ENCODE assay signal across 26 mouse cellular contexts in genomic region chr19:24708032-24708431, GRCm38 (mm10). TPM values are rescaled to one million over a fixed set of nuclear protein-coding genes. Genes with fewer than 3 reads are reported as not detected.
DNase-seq lines count a peak whose midpoint lies in the region; ATAC-seq and TF ChIP-seq lines count a peak whose summit lies in the region.
"Had no signal": no experiment of that assay in that cellular context is flagged by ENCODE, and none has a peak within 500 bp of the region (broad histone marks: within the 10 kb centered on the region; RNA-seq: fewer than 3 reads in every experiment).

No protein-coding gene starts in this region.

- no peak overlapping the region for H3K9ac ChIP-seq in heart, embryonic 11.5 days (ENCODE audit: low read depth, low read length)
- no peak overlapping the region for H3K9ac ChIP-seq in heart, embryonic 16.5 days (ENCODE audit: low read length)
- H3K9ac ChIP-seq: forebrain, embryonic 12.5 days; hindbrain, embryonic 12.5 days; kidney, embryonic 15.5 days; limb, embryonic 13.5 days; liver, embryonic 13.5 days had no signal

- H3K4me3 ChIP-seq in layer of hippocampus, adult 2 months, result no peak overlapping the region
- no peak overlapping the region for H3K4me3 ChIP-seq in heart, embryonic 11.5 days (ENCODE audit: low read depth, low read length)
- no peak overlapping the region for H3K4me3 ChIP-seq in heart, embryonic 16.5 days (ENCODE audit: low read length)
- H3K4me3 ChIP-seq: forebrain, embryonic 12.5 days; hindbrain, embryonic 12.5 days; kidney, embryonic 15.5 days; limb, embryonic 13.5 days; liver, embryonic 13.5 days had no signal

- H3K4me2 ChIP-seq in heart, embryonic 11.5 days, result no peak overlapping the region
- peak overlapping the region; percentile 25; the same call in 1 of the 2 replicates for H3K4me2 ChIP-seq in heart, embryonic 16.5 days (ENCODE audit: low read depth, low read length)
- H3K4me2 ChIP-seq: forebrain, embryonic 12.5 days; hindbrain, embryonic 12.5 days; kidney, embryonic 15.5 days; limb, embryonic 13.5 days; liver, embryonic 13.5 days had no signal

- H3K36me3 ChIP-seq in heart, embryonic 11.5 days (ENCODE audit: control insufficient read depth, insufficient read depth, low read length), result no peaks in the 10 kb centered on the region
- no peaks in the 10 kb centered on the region for H3K36me3 ChIP-seq in heart, embryonic 16.5 days (ENCODE audit: control insufficient read depth, insufficient read depth)
- H3K36me3 ChIP-seq: forebrain, embryonic 12.5 days; hindbrain, embryonic 12.5 days; kidney, embryonic 15.5 days; limb, embryonic 13.5 days; liver, embryonic 13.5 days had no signal

- TF ChIP-seq CTCF in layer of hippocampus, adult 2 months (conservative IDR thresholded peaks at IDR 0.05), result no peak

- ATAC-seq in heart, embryonic 11.5 days (replicated peaks; ENCODE audit: insufficient number of reproducible peaks, low FRiP score, low TSS enrichment), result no peak
- ATAC-seq in heart, embryonic 16.5 days (replicated peaks; ENCODE audit: extremely low read depth, insufficient read depth, low FRiP score), result peak; percentile 83

- peaks cover 18% of the 10 kb centered on the region for H3K4me1 ChIP-seq in heart, embryonic 11.5 days (ENCODE audit: control insufficient read depth, insufficient read depth, low read length)
- H3K4me1 ChIP-seq in heart, embryonic 16.5 days (ENCODE audit: control insufficient read depth, insufficient read depth, low read length), result peaks cover 28% of the 10 kb centered on the region
- H3K4me1 ChIP-seq: forebrain, embryonic 12.5 days; hindbrain, embryonic 12.5 days; liver, embryonic 13.5 days had no signal

- DNase-seq in layer of hippocampus, adult 2 months (ENCODE audit: low spot score in 2 of 2), result no peak
- DNase-seq in layer of hippocampus, postnatal 14 days (ENCODE audit: low spot score in 2 of 2), result no peak
- DNase-seq in T-cell, adult 2 months (ENCODE audit: low spot score), result no peak
- DNase-seq in urinary bladder, postnatal 10 days (ENCODE audit: low spot score), result no peak
- no peak for DNase-seq in ovary, postnatal 10 days (ENCODE audit: low spot score)
- DNase-seq: adrenal gland, postnatal 36 days; cerebellum, adult 11-12 months; cerebellum, postnatal 10 days; kidney, adult 11 months; kidney, postnatal 36 days; liver, embryonic 13.5 days; lung, adult 2 months; lung, postnatal 36 days; midbrain, embryonic 14.5 days; right cerebral cortex, postnatal 25 days; spleen, adult 18-20 months; thymus, postnatal 14 days had no signal

- H3K27ac ChIP-seq in layer of hippocampus, adult 2 months, result 0 out of 2 replicates have a peak overlapping the region, but pooled peaks have one; percentile 59
- peak overlapping the region; percentile 25; the same call in 1 of the 2 replicates for H3K27ac ChIP-seq in heart, embryonic 11.5 days (ENCODE audit: low read depth, low read length)
- H3K27ac ChIP-seq in heart, embryonic 16.5 days (ENCODE audit: low read length), result peak overlapping the region; percentile 89
- H3K27ac ChIP-seq: forebrain, embryonic 12.5 days; hindbrain, embryonic 12.5 days; kidney, embryonic 15.5 days; limb, embryonic 13.5 days; liver, embryonic 13.5 days had no signal

- WGBS in heart, embryonic 11.5 days (ENCODE audit: insufficient replicate concordance), result 29% methylated on average over 7 of the region's 7 CpGs
- 16% methylated on average over 7 of the region's 7 CpGs for WGBS in heart, embryonic 16.5 days

- no peaks in the 10 kb centered on the region for H3K9me3 ChIP-seq in heart, embryonic 11.5 days (replicated peaks; ENCODE audit: control insufficient read depth, low read length)
- H3K9me3 ChIP-seq in heart, embryonic 16.5 days (replicated peaks; ENCODE audit: control insufficient read depth, low read length), result no peaks in the 10 kb centered on the region
- H3K9me3 ChIP-seq: forebrain, embryonic 12.5 days; hindbrain, embryonic 12.5 days; kidney, embryonic 15.5 days; limb, embryonic 13.5 days; liver, embryonic 13.5 days had no signal

- H3K27me3 ChIP-seq in heart, embryonic 11.5 days (ENCODE audit: control insufficient read depth, insufficient read depth, low read length), result no peaks in the 10 kb centered on the region
- H3K27me3 ChIP-seq in heart, embryonic 16.5 days (ENCODE audit: control insufficient read depth, insufficient read depth, low read length), result no peaks in the 10 kb centered on the region
- H3K27me3 ChIP-seq: forebrain, embryonic 12.5 days; hindbrain, embryonic 12.5 days; kidney, embryonic 15.5 days; limb, embryonic 13.5 days; liver, embryonic 13.5 days had no signal

RNA-seq across cellular contexts. Expression of gene Tmem252, which starts 34.2 kb away (rescaled TPM):
- under 1 TPM; 0.20 to 0.33 TPM for total RNA-seq in layer of hippocampus, adult 2 months (2021)
- 1 to 10 TPM in 1 of 2 experiments, under 1 TPM in 1; 0.52 to 1.2 TPM for total RNA-seq in layer of hippocampus, postnatal 14 days (2021)
- 4.6 and 6.0 TPM in 2 replicates for polyA plus RNA-seq in heart, embryonic 11.5 days (2014; fragmentation: Nextera tagmentation; extraction: Ambion mirVana)
- polyA plus RNA-seq in heart, embryonic 16.5 days (2015; fragmentation: Nextera tagmentation; extraction: Ambion mirVana), result 3.9 TPM in 2 replicates
- total RNA-seq: granulocyte monocyte progenitor cell, adult 5-6 weeks; megakaryocyte-erythroid progenitor cell, adult 5-6 weeks; MEL had no signal

Comparison
In these comparisons a context has a peak if more than half of its experiments do, and no peak if none do; other contexts are left out.
1. H3K27ac ChIP-seq: peak in every context shown above with its lines; median percentile 89 in heart, embryonic 16.5 days; 59 in layer of hippocampus, adult 2 months; 25 in heart, embryonic 11.5 days.